Mouse (Mus musculus) MEL (cell line): ENCODE measurements around the gene Morc3. TPM values are rescaled to one million over a fixed set of nuclear protein-coding genes. Genes with fewer than 3 reads are reported as not detected.

Source experiments
- DNase-seq: peaks from one replicate; pipeline ENCODE4 v3.0.0; 2011; ENCODE audit warnings: low read depth, low spot score
- H3K27ac ChIP-seq: 2 replicates; pipeline ENCODE4 v1.5.1; 2012; ENCODE audit warnings: low read depth, mild to moderate bottlenecking, control low read depth, low read length, moderate library complexity; ENCODE audit not compliant: control insufficient read depth
- H3K27me3 ChIP-seq, 2 experiments: fragments of 150-350 bp in 1 of 2; sonication (generic) in 1 of 2; 2 replicates each; pipeline ENCODE4 v1.6.1; 2012; ENCODE audit warnings: low read length in 2 of 2, mild to moderate bottlenecking in 2 of 2, improper control_type of control experiment in 1 of 2, moderate library complexity in 1 of 2; ENCODE audit not compliant: insufficient read depth in 2 of 2, control insufficient read depth in 1 of 2
- H3K36me3 ChIP-seq, 2 experiments: 2 replicates each; pipeline ENCODE4 v1.6.1; 2012 to 2014; ENCODE audit warnings: low read length in 2 of 2, improper control_type of control experiment in 1 of 2, inconsistent platforms in 1 of 2, mild to moderate bottlenecking in 1 of 2; ENCODE audit not compliant: insufficient read depth in 2 of 2, control insufficient read depth in 1 of 2
- H3K4me1 ChIP-seq, 2 experiments: fragments of 150-350 bp in 1 of 2; sonication (generic) in 1 of 2; 2 replicates each; pipeline ENCODE4 v1.6.1; 2012; ENCODE audit warnings: low read length in 2 of 2, improper control_type of control experiment in 1 of 2, mild to moderate bottlenecking in 1 of 2; ENCODE audit not compliant: insufficient read depth in 2 of 2, control insufficient read depth in 1 of 2
- H3K4me3 ChIP-seq, 2 experiments: fragments of 150-350 bp in 1 of 2; sonication (generic) in 1 of 2; 2 replicates each; pipeline ENCODE4 v1.5.1; 2012; ENCODE audit warnings: low read depth in 2 of 2, low read length in 2 of 2, mild to moderate bottlenecking in 2 of 2, moderate library complexity in 2 of 2, control low read depth in 1 of 2, improper control_type of control experiment in 1 of 2; ENCODE audit not compliant: control insufficient read depth in 1 of 2, insufficient read depth in 1 of 2
- H3K79me2 ChIP-seq: 2 replicates; pipeline ENCODE4 v1.6.1; 2012; ENCODE audit warnings: mild to moderate bottlenecking, low read length, moderate library complexity; ENCODE audit not compliant: control insufficient read depth, poor library complexity, insufficient read depth
- H3K9ac ChIP-seq: 2 replicates; pipeline ENCODE4 v1.6.1; 2012; ENCODE audit warnings: low read depth, mild to moderate bottlenecking, control low read depth, low read length, moderate library complexity; ENCODE audit not compliant: control insufficient read depth, poor library complexity, severe bottlenecking
- H3K9me3 ChIP-seq: fragments of 150-350 bp; sonication (generic); replicated peaks from 2 replicates; pipeline ENCODE4 v1.6.1; 2012; ENCODE audit warnings: mild to moderate bottlenecking, low read length, improper control_type of control experiment, moderate library complexity; ENCODE audit not compliant: insufficient read depth
- BHLHE40 ChIP-seq: IDR thresholded peaks from 2 replicates; pipeline ENCODE4 v1.6.1; 2012; ENCODE audit warnings: low read depth, mild to moderate bottlenecking, inconsistent platforms, low read length, improper control_type of control experiment, borderline replicate concordance
- CHD1 ChIP-seq: IDR thresholded peaks from 2 replicates; pipeline ENCODE4 v1.6.1; 2012; ENCODE audit warnings: low read depth, mild to moderate bottlenecking, inconsistent platforms, low read length, improper control_type of control experiment
- CTCF ChIP-seq, 3 experiments: IDR thresholded peaks in 2 of 3; conservative IDR thresholded peaks in 1 of 3; 2 replicates each; pipeline ENCODE4 v1.5.1; 2011 to 2012; ENCODE audit warnings: low read length in 3 of 3, low read depth in 2 of 3, mild to moderate bottlenecking in 2 of 3, improper control_type of control experiment in 1 of 3, inconsistent platforms in 1 of 3, mixed read lengths in 1 of 3, moderate library complexity in 1 of 3; ENCODE audit not compliant: control insufficient read depth in 1 of 3, insufficient read depth in 1 of 3, poor library complexity in 1 of 3, severe bottlenecking in 1 of 3
- E2F4 ChIP-seq: IDR thresholded peaks from 2 replicates; pipeline ENCODE4 v1.6.1; 2011; ENCODE audit warnings: low read depth, low read length, improper control_type of control experiment, borderline replicate concordance
- ELF1 ChIP-seq: IDR thresholded peaks from 2 replicates; pipeline ENCODE4 v1.6.1; 2014; ENCODE audit warnings: low read depth, mild to moderate bottlenecking, inconsistent platforms, low read length, improper control_type of control experiment, moderate library complexity
- EP300 ChIP-seq, 2 experiments: IDR thresholded peaks; 2 replicates each; pipeline ENCODE4 v1.6.1; 2011; ENCODE audit warnings: improper control_type of control experiment in 2 of 2, low read length in 2 of 2, low read depth in 1 of 2, mild to moderate bottlenecking in 1 of 2
- ETS1 ChIP-seq: IDR thresholded peaks from 2 replicates; pipeline ENCODE4 v1.6.1; 2012; ENCODE audit warnings: low read depth, mild to moderate bottlenecking, inconsistent platforms, low read length, improper control_type of control experiment, moderate library complexity
- GABPA ChIP-seq: IDR thresholded peaks from 2 replicates; pipeline ENCODE4 v1.6.1; 2012; ENCODE audit warnings: low read depth, mild to moderate bottlenecking, inconsistent platforms, low read length, improper control_type of control experiment, moderate library complexity
- HCFC1 ChIP-seq: IDR thresholded peaks from 2 replicates; pipeline ENCODE4 v1.6.1; 2012; ENCODE audit warnings: low read depth, mild to moderate bottlenecking, inconsistent platforms, low read length, improper control_type of control experiment, moderate library complexity
- KAT2A ChIP-seq: conservative IDR thresholded peaks from 2 replicates; pipeline ENCODE4 v1.6.1; 2012; ENCODE audit warnings: low read depth, low read length, improper control_type of control experiment, inconsistent platforms
- MAFK ChIP-seq: IDR thresholded peaks from 2 replicates; pipeline ENCODE4 v1.6.1; 2011; ENCODE audit warnings: low read depth, mild to moderate bottlenecking, low read length, improper control_type of control experiment, borderline replicate concordance
- MAX ChIP-seq: IDR thresholded peaks from 2 replicates; pipeline ENCODE4 v1.6.1; 2011; ENCODE audit warnings: low read length, improper control_type of control experiment
- MAZ ChIP-seq: IDR thresholded peaks from 2 replicates; pipeline ENCODE4 v1.6.1; 2012; ENCODE audit warnings: low read depth, mild to moderate bottlenecking, inconsistent platforms, low read length, improper control_type of control experiment
- MEF2A ChIP-seq: IDR thresholded peaks from 2 replicates; pipeline ENCODE4 v1.6.1; 2014; ENCODE audit warnings: low read depth, mild to moderate bottlenecking, inconsistent platforms, low read length, improper control_type of control experiment; ENCODE audit not compliant: poor library complexity, insufficient replicate concordance, severe bottlenecking; ENCODE audit errors: extremely low read depth
- MXI1 ChIP-seq: IDR thresholded peaks from 2 replicates; pipeline ENCODE4 v1.6.1; 2011; ENCODE audit warnings: mild to moderate bottlenecking, low read depth, low read length, improper control_type of control experiment
- MYB ChIP-seq: IDR thresholded peaks from 2 replicates; pipeline ENCODE4 v1.6.1; 2011; ENCODE audit warnings: mild to moderate bottlenecking, low read depth, low read length, improper control_type of control experiment
- MYC ChIP-seq: IDR thresholded peaks from 2 replicates; pipeline ENCODE4 v1.6.1; 2011; ENCODE audit warnings: low read depth, mild to moderate bottlenecking, low read length, improper control_type of control experiment, moderate library complexity
- NRF1 ChIP-seq: IDR thresholded peaks from 2 replicates; pipeline ENCODE4 v1.6.1; 2014; ENCODE audit warnings: low read depth, mild to moderate bottlenecking, inconsistent platforms, low read length, improper control_type of control experiment, moderate library complexity; ENCODE audit not compliant: poor library complexity, insufficient read depth, severe bottlenecking
- POLR2A ChIP-seq, 2 experiments: IDR thresholded peaks; 2 replicates each; pipeline ENCODE4 v1.6.1; 2011 to 2012; ENCODE audit warnings: low read length in 2 of 2, mild to moderate bottlenecking in 2 of 2, control low read depth in 1 of 2, improper control_type of control experiment in 1 of 2, low read depth in 1 of 2, moderate library complexity in 1 of 2; ENCODE audit not compliant: control insufficient read depth in 1 of 2, insufficient read depth in 1 of 2, poor library complexity in 1 of 2
- POLR2AphosphoS2 ChIP-seq: IDR thresholded peaks from 2 replicates; pipeline ENCODE4 v1.6.1; 2011; ENCODE audit warnings: low read length, improper control_type of control experiment
- POLR2AphosphoS5 ChIP-seq: IDR thresholded peaks from 2 replicates; pipeline ENCODE4 v1.6.1; 2012; ENCODE audit warnings: low read depth, borderline replicate concordance, mild to moderate bottlenecking, inconsistent platforms, low read length, moderate library complexity, mixed read lengths
- RAD21 ChIP-seq: IDR thresholded peaks from 2 replicates; pipeline ENCODE4 v1.6.1; 2011; ENCODE audit warnings: mild to moderate bottlenecking, low read depth, low read length, improper control_type of control experiment
- RCOR1 ChIP-seq: IDR thresholded peaks from 2 replicates; pipeline ENCODE4 v1.6.1; 2012; ENCODE audit warnings: low read depth, mild to moderate bottlenecking, inconsistent platforms, low read length, improper control_type of control experiment
- SIN3A ChIP-seq: IDR thresholded peaks from 2 replicates; pipeline ENCODE4 v1.6.1; 2012; ENCODE audit warnings: low read length, improper control_type of control experiment, inconsistent platforms
- SMC3 ChIP-seq: IDR thresholded peaks from 2 replicates; pipeline ENCODE4 v1.6.1; 2011; ENCODE audit warnings: low read depth, low read length, improper control_type of control experiment
- TAL1 ChIP-seq: IDR thresholded peaks from 2 replicates; pipeline ENCODE4 v1.6.1; 2012; ENCODE audit warnings: mild to moderate bottlenecking, inconsistent platforms, low read length, moderate library complexity, mixed read lengths
- TBP ChIP-seq: IDR thresholded peaks from 2 replicates; pipeline ENCODE4 v1.8.0; 2011; ENCODE audit warnings: low read depth, low read length, improper control_type of control experiment
- TCF12 ChIP-seq: IDR thresholded peaks from 2 replicates; pipeline ENCODE4 v1.6.1; 2014; ENCODE audit warnings: low read depth, mild to moderate bottlenecking, inconsistent platforms, low read length, improper control_type of control experiment, moderate library complexity
- UBTF ChIP-seq: IDR thresholded peaks from 2 replicates; pipeline ENCODE4 v1.6.1; 2012; ENCODE audit warnings: low read depth, mild to moderate bottlenecking, inconsistent platforms, low read length, improper control_type of control experiment, moderate library complexity, borderline replicate concordance; ENCODE audit not compliant: insufficient read depth
- USF2 ChIP-seq, 2 experiments: IDR thresholded peaks; 2 replicates each; pipeline ENCODE4 v1.6.1; 2011 to 2012; ENCODE audit warnings: improper control_type of control experiment in 2 of 2, low read length in 2 of 2, borderline replicate concordance in 1 of 2, inconsistent platforms in 1 of 2, low read depth in 1 of 2, mild to moderate bottlenecking in 1 of 2; ENCODE audit not compliant: insufficient read depth in 1 of 2
- ZC3H11A ChIP-seq: IDR thresholded peaks from 2 replicates; pipeline ENCODE4 v1.6.1; 2012; ENCODE audit warnings: low read depth, mild to moderate bottlenecking, inconsistent platforms, low read length, improper control_type of control experiment
- ZKSCAN1 ChIP-seq: IDR thresholded peaks from 2 replicates; pipeline ENCODE4 v1.6.1; 2012; ENCODE audit warnings: low read depth, mild to moderate bottlenecking, inconsistent platforms, low read length, improper control_type of control experiment, moderate library complexity
- ZMIZ1 ChIP-seq: IDR thresholded peaks from 2 replicates; pipeline ENCODE4 v1.6.1; 2012; ENCODE audit warnings: low read depth, mild to moderate bottlenecking, inconsistent platforms, low read length, improper control_type of control experiment, moderate library complexity
- ZNF384 ChIP-seq: IDR thresholded peaks from 2 replicates; pipeline ENCODE4 v1.6.1; 2012; ENCODE audit warnings: low read depth, mild to moderate bottlenecking, inconsistent platforms, low read length, improper control_type of control experiment
- polyA plus RNA-seq, 2 experiments: library from polyadenylated mRNA; stranded (reverse) in 1 of 2; unstranded in 1 of 2; fragments of >175 nt in 1 of 2; fragments of >200 nt in 1 of 2; gene quantifications; 2 replicates each; pipeline versions ENCODE4 v1.2.1 to v1.2.4; 2012; ENCODE audit warnings: low replicate concordance in 2 of 2, low read depth in 1 of 2; ENCODE audit not compliant: insufficient read length in 2 of 2, insufficient read depth in 1 of 2, missing spikeins in 1 of 2
- total RNA-seq: library from RNA; depleted of rRNA; stranded (reverse); fragments of 300-350 nt; gene quantifications from 2 replicates; pipeline ENCODE4 v1.2.3, GENCODE M21; 2012; rRNA removed

Gene Morc3
- total RNA-seq (35.1 and 39.1 TPM in 2 replicates), polyA plus RNA-seq (100 to 1,000 TPM in 1 of 2 experiments, 10 to 100 TPM in 1; 23.3 to 276 TPM)

GRCm38 (mm10) chr16:93831627-93832395 lies at the start of gene Morc3:
Gene Morc3, plus strand, starts transcription at chr16:93832121.
- peaks cover 46% of the 10 kb centered on the region for H3K79me2 ChIP-seq
- H3K9ac ChIP-seq = peak within 1 kb of the TSS; percentile 90
- peaks cover 0 to 23% of the 10 kb centered on the region in 2 experiments for H3K36me3 ChIP-seq
- no peak for TF ChIP-seq UBTF
- 0 out of 2 replicates have a peak, but pooled peaks have one; percentile 57 for TF ChIP-seq MYC
- peak; percentile 93 for TF ChIP-seq ELF1
- no peak for TF ChIP-seq ZNF384
- no peak for TF ChIP-seq MYB
- no peak for TF ChIP-seq CHD1
- peak; percentile 84 for TF ChIP-seq HCFC1
- TF ChIP-seq MAX = peak; percentile 99
- peak; percentile 82 for TF ChIP-seq TBP
- peak; percentile 58; the same call in 1 of the 2 replicates for TF ChIP-seq ETS1
- TF ChIP-seq USF2 (IDR thresholded peaks at IDR 0.05; ENCODE audit: borderline replicate concordance in 1 of 2, insufficient read depth in 1 of 2, low read depth in 1 of 2, low read length in 2 of 2) = no peak
- no peak for TF ChIP-seq ZC3H11A
- TF ChIP-seq MXI1 = no peak
- no peak for TF ChIP-seq RCOR1
- TF ChIP-seq ZMIZ1 = peak; percentile 83
- TF ChIP-seq GABPA = no peak
- peak; percentile 52; the same call in 1 of the 2 replicates for TF ChIP-seq KAT2A
- no peak for TF ChIP-seq BHLHE40
- peak; percentile 94 to 96 for TF ChIP-seq POLR2A (IDR thresholded peaks at IDR 0.05; ENCODE audit: control insufficient read depth in 1 of 2, insufficient read depth in 1 of 2, low read depth in 1 of 2, low read length in 2 of 2, poor library complexity in 1 of 2)
- TF ChIP-seq TCF12 = peak; percentile 62
- no peak for TF ChIP-seq TAL1
- no peak for TF ChIP-seq MAZ
- peak; percentile 99; the same call in 1 of the 2 replicates for TF ChIP-seq NRF1
- TF ChIP-seq POLR2AphosphoS2 = peak; percentile 80
- no peak for TF ChIP-seq SMC3
- 0 out of 6 replicates have a peak, but pooled peaks of 1 of the 3 experiments have one; percentile 5 for TF ChIP-seq CTCF (IDR thresholded peaks at IDR 0.05 in 2 of 3, conservative IDR thresholded peaks at IDR 0.05 in 1 of 3; ENCODE audit: control insufficient read depth in 1 of 3, insufficient read depth in 1 of 3, low read depth in 2 of 3, low read length in 3 of 3, poor library complexity in 1 of 3, severe bottlenecking in 1 of 3)
- no peak for TF ChIP-seq MAFK
- no peak for TF ChIP-seq ZKSCAN1
- TF ChIP-seq EP300 (IDR thresholded peaks at IDR 0.05; ENCODE audit: low read depth in 1 of 2, low read length in 2 of 2) = peak in 1 of 2 experiments; percentile 9; a peak in 1 of 4 replicates
- peak; percentile 78 for TF ChIP-seq SIN3A
- TF ChIP-seq MEF2A = no peak
- TF ChIP-seq E2F4 = peak; percentile 88; the same call in 1 of the 2 replicates
- TF ChIP-seq RAD21 = no peak
- no peak for TF ChIP-seq POLR2AphosphoS5

More at GRCm38 (mm10) chr16:93831627-93832395, at the start of gene Morc3:
- Histone ChIP-seq H3K4me3 (peak within 1 kb of the TSS; percentile 95 to 96), H3K4me1 (peaks cover 3 to 13% of the 10 kb centered on the region in 2 experiments), H3K9me3 (no peaks in the 10 kb centered on the region), H3K27ac (peak within 1 kb of the TSS; percentile 73), H3K27me3 (no peaks in the 10 kb centered on the region)
- peak; percentile 99 for DNase-seq
